Mouse (Mus musculus) testis, adult 2 months (tissue): Measurements from ENCODE around the gene Gdap1l1.

Experiments used
- CTCF ChIP-seq: fragments of 200-500 bp; IDR thresholded peaks from 2 replicates; pipeline ENCODE4 v1.5.1; 2012; ENCODE audit warnings: low read depth, mild to moderate bottlenecking, inconsistent platforms, low read length, moderate library complexity; ENCODE audit not compliant: control insufficient read depth, insufficient read depth, insufficient replicate concordance
- POLR2A ChIP-seq: fragments of 200-500 bp; IDR thresholded peaks from 2 replicates; pipeline ENCODE4 v1.6.1; 2012; ENCODE audit warnings: low read depth, mild to moderate bottlenecking, inconsistent platforms, low read length, moderate library complexity; ENCODE audit not compliant: control insufficient read depth

DNA sequence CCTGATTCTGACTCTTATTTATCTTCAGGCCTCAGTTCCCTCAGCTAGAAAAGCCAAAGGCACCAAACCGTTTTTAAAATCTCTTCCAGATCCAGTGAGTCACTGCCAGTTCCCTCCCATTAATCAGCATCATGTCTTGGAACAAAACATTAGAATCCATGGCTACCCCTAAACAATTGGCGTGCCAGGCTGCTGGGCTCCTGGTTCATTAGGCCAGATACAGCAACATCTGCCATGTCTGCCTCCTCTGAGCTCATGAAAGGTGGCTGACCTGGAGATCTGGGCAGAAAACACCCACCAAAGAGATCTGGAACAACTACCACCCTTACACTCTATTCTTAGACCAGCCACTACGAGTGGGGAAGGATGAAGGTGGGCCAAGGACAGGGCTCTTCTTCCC is 32.9 kb downstream of the Gdap1l1 start:
- TF ChIP-seq CTCF, result no peak
- no peak for TF ChIP-seq POLR2A
